Mouse (Mus musculus) lung, postnatal 4 days (tissue): Measurements from ENCODE around the gene Il17rd.

Experiments used
- DNase-seq, 2 experiments: peaks; one replicate each; pipeline ENCODE4 v3.0.0; 2021

Il17rd gene

GRCm38 (mm10) chr14:27150011-27150640, 111.4 kb downstream of the Il17rd start:
- no peak for DNase-seq

GRCm38 (mm10) chr14:27151432-27151831, 112.7 kb downstream of the Il17rd start:
- peak; percentile 46 to 85 for DNase-seq

GRCm38 (mm10) chr14:27155088-27155487, 116.3 kb downstream of the Il17rd start:
- no peak for DNase-seq

GRCm38 (mm10) chr14:27156032-27156431, 117.3 kb downstream of the Il17rd start:
- no peak for DNase-seq
